Comparison of ENCODE assay signal across 14 mouse cellular contexts in the genomic region with DNA sequence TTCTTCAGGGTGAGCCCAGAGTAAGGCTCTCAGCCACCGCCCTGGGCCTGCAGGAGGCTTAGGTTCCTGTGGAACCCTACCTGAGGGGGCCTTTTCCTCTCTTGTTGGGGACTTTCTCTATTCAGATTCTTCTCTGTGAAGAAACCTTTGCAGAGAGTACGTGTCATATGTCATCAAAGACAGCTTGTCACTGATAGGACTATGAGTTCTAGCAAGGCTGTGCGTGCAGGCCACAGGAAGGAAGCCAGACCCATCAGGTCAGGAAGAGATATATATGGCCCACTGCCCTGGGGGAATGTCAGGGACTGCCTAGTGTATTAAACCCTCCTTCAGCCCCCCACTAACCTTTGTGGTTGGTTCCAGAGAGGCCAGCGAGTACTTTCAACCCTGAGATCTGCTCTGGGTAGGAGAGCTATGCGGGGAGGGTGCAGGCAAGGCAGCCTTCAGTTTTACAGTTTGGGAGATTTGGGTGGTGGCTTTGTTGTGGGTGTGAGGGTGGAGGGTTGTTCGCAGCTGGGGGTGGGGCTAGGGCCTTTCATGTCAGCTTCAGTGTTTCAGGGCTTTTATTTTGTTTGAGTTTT. TPM values are rescaled to one million over a fixed set of nuclear protein-coding genes. Genes with fewer than 3 reads are reported as not detected.
DNase-seq lines count a peak whose midpoint lies in the region; ATAC-seq and TF ChIP-seq lines count a peak whose summit lies in the region.
"Had no signal": no experiment of that assay in that cellular context is flagged by ENCODE, and none has a peak within 500 bp of the region (broad histone marks: within the 10 kb centered on the region; RNA-seq: fewer than 3 reads in every experiment).

No protein-coding gene starts in this region.

- peaks cover 51% of the 10 kb centered on the region for H3K36me3 ChIP-seq in kidney, embryonic 16.5 days (ENCODE audit: insufficient read depth, low read length)
- H3K36me3 ChIP-seq in kidney, embryonic 15.5 days = peaks cover 81% of the 10 kb centered on the region
- peaks cover 36% of the 10 kb centered on the region for H3K36me3 ChIP-seq in liver, embryonic 15.5 days (replicated peaks)
- H3K36me3 ChIP-seq in intestine, postnatal 0 days (ENCODE audit: control insufficient read depth, insufficient read depth) = peaks cover 54% of the 10 kb centered on the region

- H3K27ac ChIP-seq in kidney, embryonic 16.5 days (ENCODE audit: low read length) = no peak overlapping the region
- no peak overlapping the region for H3K27ac ChIP-seq in kidney, embryonic 15.5 days
- H3K27ac ChIP-seq in liver, embryonic 15.5 days (replicated peaks) = 0 out of 2 replicates have a peak overlapping the region, but pooled peaks have one; percentile 3
- no peak overlapping the region for H3K27ac ChIP-seq in intestine, postnatal 0 days (ENCODE audit: low read depth, low read length)
- H3K27ac ChIP-seq: embryonic facial prominence, embryonic 13.5 days; heart, embryonic 13.5 days had no signal

- no peaks in the 10 kb centered on the region for H3K4me1 ChIP-seq in kidney, embryonic 16.5 days (ENCODE audit: insufficient read depth, low read length)
- H3K4me1 ChIP-seq in kidney, embryonic 15.5 days = no peaks in the 10 kb centered on the region
- H3K4me1 ChIP-seq in liver, embryonic 15.5 days (replicated peaks) = peaks cover 14% of the 10 kb centered on the region
- H3K4me1 ChIP-seq in intestine, postnatal 0 days (replicated peaks; ENCODE audit: control insufficient read depth, insufficient read depth, low read length) = no peaks in the 10 kb centered on the region

- H3K9ac ChIP-seq in kidney, embryonic 16.5 days (replicated peaks; ENCODE audit: low read length) = no peak overlapping the region
- no peak overlapping the region for H3K9ac ChIP-seq in kidney, embryonic 15.5 days
- no peak overlapping the region for H3K9ac ChIP-seq in liver, embryonic 15.5 days
- no peak overlapping the region for H3K9ac ChIP-seq in intestine, postnatal 0 days (ENCODE audit: low read depth, low read length)
- H3K9ac ChIP-seq: embryonic facial prominence, embryonic 13.5 days; heart, embryonic 13.5 days had no signal

- no peaks in the 10 kb centered on the region for H3K9me3 ChIP-seq in kidney, embryonic 16.5 days (ENCODE audit: low read length)
- no peaks in the 10 kb centered on the region for H3K9me3 ChIP-seq in kidney, embryonic 15.5 days (replicated peaks)
- H3K9me3 ChIP-seq in liver, embryonic 15.5 days (replicated peaks) = no peaks in the 10 kb centered on the region
- no peaks in the 10 kb centered on the region for H3K9me3 ChIP-seq in intestine, postnatal 0 days (ENCODE audit: control insufficient read depth)
- H3K9me3 ChIP-seq: embryonic facial prominence, embryonic 13.5 days; heart, embryonic 13.5 days had no signal

- 0 out of 2 replicates have a peak, but pooled peaks have one; percentile 31 for ATAC-seq in kidney, embryonic 16.5 days (ENCODE audit: low FRiP score, low TSS enrichment)
- ATAC-seq in kidney, embryonic 15.5 days (replicated peaks; ENCODE audit: low FRiP score) = no peak
- peak; percentile 72 for ATAC-seq in liver, embryonic 15.5 days (ENCODE audit: insufficient read depth)
- no peak for ATAC-seq in intestine, postnatal 0 days
- ATAC-seq in granulocyte monocyte progenitor cell, adult 5-6 weeks (replicated peaks; ENCODE audit: poor library complexity, severe bottlenecking) = no peak; the same call in 1 of the 2 replicates

- H3K4me2 ChIP-seq in kidney, embryonic 16.5 days (replicated peaks; ENCODE audit: low read depth, low read length) = no peak overlapping the region
- no peak overlapping the region for H3K4me2 ChIP-seq in kidney, embryonic 15.5 days
- H3K4me2 ChIP-seq in liver, embryonic 15.5 days = no peak overlapping the region
- H3K4me2 ChIP-seq in intestine, postnatal 0 days (replicated peaks; ENCODE audit: low read depth) = no peak overlapping the region
- H3K4me2 ChIP-seq: embryonic facial prominence, embryonic 13.5 days; heart, embryonic 13.5 days had no signal

- DNase-seq in MEL-GATA-1-ER (ENCODE audit: extremely low read depth, low read depth) = peak; percentile 70
- peak; percentile 83 to 84 for DNase-seq in thymus, postnatal 10 days (ENCODE audit: low spot score in 2 of 2)
- no peak for DNase-seq in gastrocnemius, postnatal 4 days (ENCODE audit: low spot score in 2 of 2)
- DNase-seq: adrenal gland, adult 2 months; cerebellum, adult 2 months; kidney, adult 2 months had no signal

- H3K4me3 ChIP-seq in kidney, embryonic 16.5 days (ENCODE audit: low read length) = no peak overlapping the region
- no peak overlapping the region for H3K4me3 ChIP-seq in kidney, embryonic 15.5 days (replicated peaks)
- H3K4me3 ChIP-seq in liver, embryonic 15.5 days (replicated peaks) = no peak overlapping the region
- no peak overlapping the region for H3K4me3 ChIP-seq in intestine, postnatal 0 days (ENCODE audit: low read depth, low read length)
- H3K4me3 ChIP-seq: embryonic facial prominence, embryonic 13.5 days; heart, embryonic 13.5 days had no signal

- 75% methylated on average over 6 of the region's 6 CpGs for WGBS in kidney, embryonic 16.5 days
- WGBS in kidney, embryonic 15.5 days = 77% methylated on average over 6 of the region's 6 CpGs
- WGBS in liver, embryonic 15.5 days (ENCODE audit: insufficient replicate concordance) = 24% methylated on average over 6 of the region's 6 CpGs
- WGBS in intestine, postnatal 0 days = 82% methylated on average over 6 of the region's 6 CpGs

- no peaks in the 10 kb centered on the region for H3K27me3 ChIP-seq in kidney, embryonic 16.5 days (ENCODE audit: insufficient read depth, low read length)
- H3K27me3 ChIP-seq in kidney, embryonic 15.5 days = no peaks in the 10 kb centered on the region
- H3K27me3 ChIP-seq in liver, embryonic 15.5 days = no peaks in the 10 kb centered on the region
- H3K27me3 ChIP-seq in intestine, postnatal 0 days (replicated peaks; ENCODE audit: control insufficient read depth, insufficient read depth, low read length) = no peaks in the 10 kb centered on the region
- H3K27me3 ChIP-seq: CH12.LX; embryonic facial prominence, embryonic 13.5 days; heart, embryonic 13.5 days had no signal

- TF ChIP-seq CTCF in intestine, postnatal 0 days (IDR thresholded peaks at IDR 0.05; ENCODE audit: low read depth) = no peak

RNA-seq across cellular contexts. Expression of gene Dnaaf5, which starts 16.8 kb away (rescaled TPM):
- polyA plus RNA-seq in kidney, embryonic 16.5 days (2015; fragmentation: Nextera tagmentation; extraction: Ambion mirVana) = 7.2 and 9.1 TPM in 2 replicates
- polyA plus RNA-seq in kidney, embryonic 15.5 days (2015; fragmentation: Nextera tagmentation; extraction: Ambion mirVana) = 8.7 and 10.4 TPM in 2 replicates
- polyA plus RNA-seq in liver, embryonic 15.5 days (2015; fragmentation: Nextera tagmentation; extraction: Ambion mirVana) = 2.4 and 2.5 TPM in 2 replicates
- 10 to 100 TPM; 10.3 to 10.4 TPM for total RNA-seq in gastrocnemius, postnatal 4 days (2021)
- 2.5 and 2.9 TPM in 2 replicates for polyA plus RNA-seq in intestine, postnatal 0 days (2015; fragmentation: Nextera tagmentation; extraction: Ambion mirVana)
- 8.3 and 9.8 TPM in 2 replicates for total RNA-seq in granulocyte monocyte progenitor cell, adult 5-6 weeks (2014; fragmentation: Nextera tagmentation)
- total RNA-seq in granulocyte monocyte progenitor cell, adult 5-6 weeks (2017) = 7.8 TPM in 2 replicates

RNA-seq across cellular contexts. Expression of gene Prkar1b, which starts 17.1 kb away (rescaled TPM):
- polyA plus RNA-seq in kidney, embryonic 16.5 days (2015; fragmentation: Nextera tagmentation; extraction: Ambion mirVana) = 24.6 and 28.8 TPM in 2 replicates
- polyA plus RNA-seq in kidney, embryonic 15.5 days (2015; fragmentation: Nextera tagmentation; extraction: Ambion mirVana) = 21.2 and 22.7 TPM in 2 replicates
- 1.0 and 1.1 TPM in 2 replicates for polyA plus RNA-seq in liver, embryonic 15.5 days (2015; fragmentation: Nextera tagmentation; extraction: Ambion mirVana)
- total RNA-seq in gastrocnemius, postnatal 4 days (2021) = 1 to 10 TPM; 3.9 to 5.1 TPM
- polyA plus RNA-seq in intestine, postnatal 0 days (2015; fragmentation: Nextera tagmentation; extraction: Ambion mirVana) = 10.0 and 10.9 TPM in 2 replicates
- total RNA-seq in granulocyte monocyte progenitor cell, adult 5-6 weeks (2014; fragmentation: Nextera tagmentation) = 1.4 TPM in 1 of 2 replicates, not detected in the other
- 0.10 and 0.17 TPM in 2 replicates for total RNA-seq in granulocyte monocyte progenitor cell, adult 5-6 weeks (2017)
- total RNA-seq: CH12.LX had no signal

RNA-seq across cellular contexts. Expression of gene Sun1, which starts 33.6 kb away (rescaled TPM):
- 62.0 and 62.8 TPM in 2 replicates for polyA plus RNA-seq in kidney, embryonic 16.5 days (2015; fragmentation: Nextera tagmentation; extraction: Ambion mirVana)
- polyA plus RNA-seq in kidney, embryonic 15.5 days (2015; fragmentation: Nextera tagmentation; extraction: Ambion mirVana) = 50.0 and 57.3 TPM in 2 replicates
- polyA plus RNA-seq in liver, embryonic 15.5 days (2015; fragmentation: Nextera tagmentation; extraction: Ambion mirVana) = 20.0 and 21.9 TPM in 2 replicates
- total RNA-seq in gastrocnemius, postnatal 4 days (2021) = 10 to 100 TPM; 61.6 to 63.6 TPM
- polyA plus RNA-seq in intestine, postnatal 0 days (2015; fragmentation: Nextera tagmentation; extraction: Ambion mirVana) = 12.2 and 13.4 TPM in 2 replicates
- total RNA-seq in granulocyte monocyte progenitor cell, adult 5-6 weeks (2014; fragmentation: Nextera tagmentation) = 33.4 and 43.0 TPM in 2 replicates
- 23.3 and 33.9 TPM in 2 replicates for total RNA-seq in granulocyte monocyte progenitor cell, adult 5-6 weeks (2017)

Comparison
In these comparisons a context has a peak if more than half of its experiments do, and no peak if none do; other contexts are left out.
1. ATAC-seq: peak in kidney, embryonic 16.5 days (single experiment) and liver, embryonic 15.5 days (single experiment); none in kidney, embryonic 15.5 days (single experiment), intestine, postnatal 0 days (single experiment) and granulocyte monocyte progenitor cell, adult 5-6 weeks (single experiment).
2. DNase-seq: peak in MEL-GATA-1-ER (single experiment) and thymus, postnatal 10 days (2 of 2); none in gastrocnemius, postnatal 4 days (0 of 2).